Mouse (Mus musculus): ENCODE results near the gene Fibcd1. TPM values are rescaled to one million over a fixed set of nuclear protein-coding genes. Genes with fewer than 3 reads are reported as not detected.

Fibcd1 gene
- polyA plus RNA-seq, 1 experiment from 2014 or later = not detected

GRCm38 (mm10) chr2:31826094-31827085 lies 19.4 kb downstream of the Fibcd1 start:
- H3K4me1 ChIP-seq = peaks cover 25% of the 10 kb centered on the region
- ATAC-seq (ENCODE audit: extremely low read depth, insufficient number of reproducible peaks, low FRiP score, low TSS enrichment) = no peak
- H3K4me2 ChIP-seq = no peak overlapping the region
- no peak overlapping the region for H3K27ac ChIP-seq (replicated peaks)
- WGBS = 73% methylated on average over 14 of the region's 14 CpGs
- no peak overlapping the region for H3K9ac ChIP-seq
- H3K9me3 ChIP-seq = no peaks in the 10 kb centered on the region
- H3K36me3 ChIP-seq = no peaks in the 10 kb centered on the region
- peaks cover 62% of the 10 kb centered on the region for H3K27me3 ChIP-seq (replicated peaks)
- no peak overlapping the region for H3K4me3 ChIP-seq

GRCm38 (mm10) chr2:31825469-31825911 lies 20.3 kb downstream of the Fibcd1 start:
- peaks cover 25% of the 10 kb centered on the region for H3K4me1 ChIP-seq
- no peak overlapping the region for H3K27ac ChIP-seq (replicated peaks)
- H3K9me3 ChIP-seq = no peaks in the 10 kb centered on the region
- no peak overlapping the region for H3K9ac ChIP-seq
- no peak overlapping the region for H3K4me2 ChIP-seq
- no peak for ATAC-seq (ENCODE audit: extremely low read depth, insufficient number of reproducible peaks, low FRiP score, low TSS enrichment)
- 72% methylated on average over 16 of the region's 16 CpGs for WGBS
- peaks cover 66% of the 10 kb centered on the region for H3K27me3 ChIP-seq (replicated peaks)
- no peaks in the 10 kb centered on the region for H3K36me3 ChIP-seq
- no peak overlapping the region for H3K4me3 ChIP-seq

GRCm38 (mm10) chr2:31823933-31824730 lies 21.7 kb downstream of the Fibcd1 start:
- peaks cover 65% of the 10 kb centered on the region for H3K27me3 ChIP-seq (replicated peaks)
- WGBS = 71% methylated on average over 13 of the region's 15 CpGs
- H3K36me3 ChIP-seq = no peaks in the 10 kb centered on the region
- no peak overlapping the region for H3K4me3 ChIP-seq
- peaks cover 25% of the 10 kb centered on the region for H3K4me1 ChIP-seq
- no peaks in the 10 kb centered on the region for H3K9me3 ChIP-seq
- no peak overlapping the region for H3K4me2 ChIP-seq
- H3K27ac ChIP-seq (replicated peaks) = no peak overlapping the region
- no peak overlapping the region for H3K9ac ChIP-seq
- ATAC-seq (ENCODE audit: extremely low read depth, insufficient number of reproducible peaks, low FRiP score, low TSS enrichment) = no peak

- 14% methylated on average over 39 of the region's 39 CpGs for WGBS
- peak overlapping the region; percentile 67 for H3K4me2 ChIP-seq
- peaks cover 19% of the 10 kb centered on the region for H3K4me1 ChIP-seq
- peak overlapping the region; percentile 1; the same call in 1 of the 2 replicates for H3K9ac ChIP-seq
- H3K27me3 ChIP-seq (replicated peaks) = peaks cover 58% of the 10 kb centered on the region
- H3K9me3 ChIP-seq = no peaks in the 10 kb centered on the region
- H3K4me3 ChIP-seq = peak overlapping the region; percentile 37
- no peak overlapping the region for H3K27ac ChIP-seq (replicated peaks)
- ATAC-seq (ENCODE audit: extremely low read depth, insufficient number of reproducible peaks, low FRiP score, low TSS enrichment) = no peak
- no peaks in the 10 kb centered on the region for H3K36me3 ChIP-seq
Observed at GRCm38 (mm10) chr2:31822524-31823371, 23.1 kb downstream of the Fibcd1 start.

- Histone ChIP-seq H3K27me3 (replicated peaks) (peaks cover 54% of the 10 kb centered on the region; the same call in 1 of the 2 replicates), H3K4me2 (no peak overlapping the region), H3K9me3 (no peaks in the 10 kb centered on the region), H3K4me3 (no peak overlapping the region), H3K4me1 (peaks cover 3% of the 10 kb centered on the region; the same call in 1 of the 2 replicates), H3K27ac (replicated peaks) (no peak overlapping the region), H3K9ac (no peak overlapping the region), H3K36me3 (no peaks in the 10 kb centered on the region)
- 18% methylated on average over 5 of the region's 5 CpGs for WGBS
- ATAC-seq (ENCODE audit: extremely low read depth, insufficient number of reproducible peaks, low FRiP score, low TSS enrichment) = no peak
Observed at GRCm38 (mm10) chr2:31815367-31815766, 30.4 kb downstream of the Fibcd1 start.

- H3K4me3 ChIP-seq = no peak overlapping the region
- peaks cover 5% of the 10 kb centered on the region; the same call in 1 of the 2 replicates for H3K4me1 ChIP-seq
- H3K27me3 ChIP-seq (replicated peaks) = peaks cover 52% of the 10 kb centered on the region; the same call in 1 of the 2 replicates
- WGBS = 65% methylated on average over 7 of the region's 7 CpGs
- no peak overlapping the region for H3K9ac ChIP-seq
- H3K4me2 ChIP-seq = no peak overlapping the region
- no peaks in the 10 kb centered on the region for H3K9me3 ChIP-seq
- H3K27ac ChIP-seq (replicated peaks) = no peak overlapping the region
- no peaks in the 10 kb centered on the region for H3K36me3 ChIP-seq
- no peak for ATAC-seq (ENCODE audit: extremely low read depth, insufficient number of reproducible peaks, low FRiP score, low TSS enrichment)
Observed at GRCm38 (mm10) chr2:31814699-31815098, 31.1 kb downstream of the Fibcd1 start.

- H3K9ac ChIP-seq = no peak overlapping the region
- H3K27ac ChIP-seq (replicated peaks) = no peak overlapping the region
- peaks cover 51% of the 10 kb centered on the region; the same call in 1 of the 2 replicates for H3K27me3 ChIP-seq (replicated peaks)
- no peaks in the 10 kb centered on the region for H3K9me3 ChIP-seq
- WGBS = 75% methylated on average over 4 of the region's 4 CpGs
- no peaks in the 10 kb centered on the region for H3K36me3 ChIP-seq
- no peak overlapping the region for H3K4me2 ChIP-seq
- no peak overlapping the region for H3K4me3 ChIP-seq
- no peak for ATAC-seq (ENCODE audit: extremely low read depth, insufficient number of reproducible peaks, low FRiP score, low TSS enrichment)
- peaks cover 8% of the 10 kb centered on the region for H3K4me1 ChIP-seq
Observed at GRCm38 (mm10) chr2:31813641-31814040, 32.2 kb downstream of the Fibcd1 start.

GRCm38 (mm10) chr2:31811086-31811958 lies 34.5 kb downstream of the Fibcd1 start:
- peaks cover 11% of the 10 kb centered on the region; the same call in 1 of the 2 replicates for H3K36me3 ChIP-seq
- no peak overlapping the region for H3K9ac ChIP-seq
- no peak overlapping the region for H3K27ac ChIP-seq (replicated peaks)
- H3K4me2 ChIP-seq = no peak overlapping the region
- peaks cover 42% of the 10 kb centered on the region; the same call in 1 of the 2 replicates for H3K27me3 ChIP-seq (replicated peaks)
- ATAC-seq (ENCODE audit: extremely low read depth, insufficient number of reproducible peaks, low FRiP score, low TSS enrichment) = no peak
- peaks cover 12% of the 10 kb centered on the region for H3K4me1 ChIP-seq
- H3K4me3 ChIP-seq = no peak overlapping the region
- no peaks in the 10 kb centered on the region for H3K9me3 ChIP-seq
- WGBS = 67% methylated on average over 14 of the region's 14 CpGs

GRCm38 (mm10) chr2:31810444-31810843 lies 35.4 kb downstream of the Fibcd1 start, which contains the start of gene Qrfp:
Gene Qrfp, minus strand, starts transcription at chr2:31810580.
- H3K27me3 ChIP-seq (replicated peaks) = peaks cover 35% of the 10 kb centered on the region; the same call in 1 of the 2 replicates
- H3K9me3 ChIP-seq = no peaks in the 10 kb centered on the region
- no peak within 1 kb of the TSS for H3K27ac ChIP-seq (replicated peaks)
- no peak within 1 kb of the TSS for H3K4me2 ChIP-seq
- no peak within 1 kb of the TSS for H3K9ac ChIP-seq
- no peak within 1 kb of the TSS for H3K4me3 ChIP-seq
- peaks cover 11% of the 10 kb centered on the region; the same call in 1 of the 2 replicates for H3K36me3 ChIP-seq
- ATAC-seq (ENCODE audit: extremely low read depth, insufficient number of reproducible peaks, low FRiP score, low TSS enrichment) = no peak
- peaks cover 17% of the 10 kb centered on the region for H3K4me1 ChIP-seq
- 42% methylated on average over 12 of the region's 12 CpGs for WGBS

GRCm38 (mm10) chr2:31809358-31809740 lies 36.5 kb downstream of the Fibcd1 start:
- Histone ChIP-seq H3K36me3 (peaks cover 17% of the 10 kb centered on the region), H3K9me3 (no peaks in the 10 kb centered on the region), H3K4me1 (peaks cover 17% of the 10 kb centered on the region), H3K9ac (no peak overlapping the region), H3K4me2 (no peak overlapping the region), H3K27me3 (replicated peaks) (peaks cover 24% of the 10 kb centered on the region; the same call in 1 of the 2 replicates), H3K4me3 (no peak overlapping the region), H3K27ac (replicated peaks) (no peak overlapping the region)
- no peak for ATAC-seq (ENCODE audit: extremely low read depth, insufficient number of reproducible peaks, low FRiP score, low TSS enrichment)
- 43% methylated on average over 2 of the region's 2 CpGs for WGBS
